Mouse (Mus musculus): ENCODE data around the gene Rab37.
A peak's percentile ranks its signal among the peaks of the same experiment; 100 is the strongest.

Rab37 gene

DNA sequence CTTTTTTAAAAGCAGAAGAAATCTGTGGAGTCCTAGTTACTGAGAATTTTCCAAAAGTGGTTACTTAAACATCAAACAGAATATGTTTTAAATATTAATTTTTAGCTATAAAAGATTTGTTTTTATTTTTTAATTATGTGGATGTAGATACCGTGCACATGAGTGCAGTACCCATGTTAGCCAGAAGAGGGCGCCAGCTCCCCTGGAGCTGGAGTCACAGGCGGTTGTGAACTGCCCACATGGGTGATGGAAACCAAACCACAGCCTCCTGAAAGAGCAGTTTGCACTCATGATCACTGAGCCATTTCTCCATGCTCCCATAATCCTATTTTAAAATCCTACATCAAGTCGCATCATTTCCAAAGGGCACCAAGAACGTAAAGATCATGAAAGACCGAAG, 1.4 kb upstream of the Rab37 start:
- no peak for DNase-seq

GRCm38 (mm10) chr11:115092140-115092539, 909 bp downstream of the Rab37 start:
- DNase-seq: no peak

DNA sequence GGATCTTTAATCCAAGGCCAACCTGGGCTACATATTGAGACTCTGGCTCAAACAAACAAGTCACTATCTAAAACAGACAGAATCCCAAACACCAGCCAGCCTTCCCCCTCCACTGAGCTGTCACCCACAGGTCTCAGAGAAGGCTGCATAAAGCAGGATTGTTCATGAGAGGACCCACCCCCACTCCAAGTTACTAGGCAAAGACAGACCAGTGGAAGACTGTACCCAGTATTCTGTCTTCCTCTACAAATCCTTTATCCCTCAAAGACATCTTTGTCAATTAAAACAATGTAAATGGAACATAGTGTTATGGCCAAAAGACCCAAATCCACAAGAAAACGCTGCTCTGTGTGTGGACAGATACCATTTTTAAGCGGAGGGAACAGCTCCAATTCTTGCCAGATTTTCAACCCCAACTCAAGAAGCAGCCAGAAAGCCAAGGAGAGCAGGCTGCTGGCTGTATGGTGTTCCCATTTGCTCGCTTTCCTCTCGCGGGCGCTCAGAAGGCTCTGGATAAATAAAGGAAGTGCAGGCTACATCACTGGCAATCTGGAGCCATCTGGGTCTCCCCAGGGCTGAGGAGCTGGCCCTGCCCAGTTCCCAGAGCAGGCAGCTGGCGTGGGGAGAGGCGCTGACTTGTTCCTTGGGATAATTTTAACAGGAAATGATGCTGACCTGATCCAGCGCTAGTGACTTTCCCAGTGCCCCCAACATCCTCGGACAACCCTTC, 7.1 kb downstream of the Rab37 start:
- peak; percentile 23 for DNase-seq

GRCm38 (mm10) chr11:115099241-115099840, 8.1 kb downstream of the Rab37 start:
- no peak for DNase-seq

DNA sequence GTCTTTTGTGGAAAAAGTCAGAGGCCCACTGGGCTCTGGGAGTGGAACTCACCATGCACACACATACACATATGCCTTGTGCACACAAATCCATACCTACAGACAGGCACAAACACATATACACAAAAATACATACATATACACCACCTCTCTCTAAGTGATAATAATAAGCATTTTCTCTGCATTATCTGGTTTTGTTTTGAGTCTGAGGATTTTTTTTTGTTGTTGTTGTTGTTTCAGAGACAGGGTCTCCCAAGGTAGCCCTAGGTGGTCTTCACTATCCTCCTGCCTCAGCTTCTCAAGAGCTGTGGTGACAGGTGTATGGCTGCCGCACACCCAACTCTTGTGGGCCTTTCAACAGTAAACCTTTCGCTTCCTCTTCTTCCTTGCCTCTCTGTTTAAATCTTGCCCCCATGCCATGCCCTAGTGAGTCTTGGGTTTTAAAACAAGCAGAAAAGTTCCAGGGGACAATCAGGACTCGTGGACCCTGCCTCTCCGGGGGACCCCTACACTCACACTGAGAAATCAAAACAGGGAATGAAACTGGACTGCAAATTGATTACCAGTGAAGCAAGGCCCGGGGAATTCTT, 8.9 kb downstream of the Rab37 start:
- no peak for DNase-seq

DNA sequence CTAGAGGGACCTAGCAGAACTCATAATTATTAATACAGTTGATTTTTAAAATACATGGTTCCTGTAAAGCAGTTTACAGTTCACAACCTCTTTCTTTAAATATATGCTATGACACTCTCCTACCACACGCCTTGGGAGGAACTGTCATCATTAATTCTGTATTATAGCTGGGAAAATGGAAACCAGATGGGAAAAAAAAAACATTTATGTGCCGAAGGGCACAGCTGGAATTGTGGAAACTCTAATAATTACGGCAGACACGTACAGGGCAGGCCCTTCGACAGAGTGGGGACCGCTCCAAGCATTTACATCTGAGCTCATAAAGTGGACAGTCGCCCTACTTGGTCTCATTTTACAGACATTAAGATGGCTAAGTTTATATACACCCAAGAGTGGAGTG, 9.5 kb downstream of the Rab37 start:
- DNase-seq: no peak

DNA sequence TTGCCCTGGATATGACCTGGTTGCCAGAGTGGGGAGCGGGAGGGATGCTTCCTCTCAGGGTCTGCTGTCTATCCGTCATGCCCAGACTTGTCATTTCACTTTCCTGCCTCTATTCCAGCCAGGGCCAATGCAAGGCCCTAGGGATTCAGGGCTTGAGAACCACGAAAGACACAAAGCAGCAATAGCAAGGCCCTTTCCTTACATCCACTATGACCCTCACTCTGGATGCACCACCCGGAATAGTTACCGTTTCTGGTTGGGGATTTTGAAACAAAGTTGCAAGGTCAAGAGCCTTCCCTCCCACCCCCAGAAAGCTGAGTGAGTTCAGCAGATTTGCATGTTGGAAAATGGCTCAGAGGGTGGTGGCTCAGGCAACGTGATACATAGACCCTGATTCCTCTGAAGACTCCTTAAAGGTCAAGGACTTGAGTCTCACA, 10.4 kb downstream of the Rab37 start:
- no peak for DNase-seq

DNA sequence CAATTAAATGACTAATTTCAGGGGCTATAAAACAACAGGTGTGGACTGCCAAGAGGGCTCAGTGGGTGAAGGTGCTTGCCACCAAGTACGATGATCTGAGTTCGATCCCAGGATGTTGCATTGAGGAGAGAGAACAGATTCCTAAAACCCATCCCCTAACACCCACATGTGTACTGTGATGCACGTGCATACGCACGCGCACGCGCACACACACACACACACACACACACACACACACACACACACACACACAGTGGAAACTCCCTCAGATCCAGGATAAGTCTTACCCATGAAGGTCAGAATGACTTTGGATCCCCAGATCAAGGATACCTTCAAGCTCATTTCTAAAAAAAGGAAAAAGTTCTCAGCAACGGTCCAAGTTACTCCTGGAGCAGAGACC, 10.9 kb downstream of the Rab37 start:
- no peak for DNase-seq

- DNase-seq: no peak
Measured at GRCm38 (mm10) chr11:115103470-115104413, 12.5 kb downstream of the Rab37 start.

GRCm38 (mm10) chr11:115104769-115105563, 13.7 kb downstream of the Rab37 start:
- no peak for DNase-seq

DNA sequence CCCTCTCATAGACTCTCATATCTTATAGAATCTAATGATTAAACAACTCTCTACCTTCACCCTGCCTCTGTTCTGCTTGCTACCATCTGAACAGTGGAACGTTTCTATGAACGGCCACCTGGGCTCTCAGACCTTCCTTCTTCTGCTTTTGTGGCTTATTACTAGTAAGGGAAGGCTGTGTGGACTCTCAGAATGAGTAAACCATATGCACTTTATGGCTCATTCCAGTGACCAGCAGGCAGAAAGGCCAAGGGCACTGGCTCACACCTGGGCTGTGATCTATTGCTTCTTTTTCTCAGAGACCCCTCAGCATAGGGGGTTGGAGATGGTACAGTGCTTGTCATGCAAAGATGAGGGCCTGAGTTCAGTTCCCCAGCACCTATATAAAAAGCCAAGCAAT, 15.4 kb downstream of the Rab37 start:
- no peak for DNase-seq

- no peak for DNase-seq
Measured at GRCm38 (mm10) chr11:115107403-115107916, 16.2 kb downstream of the Rab37 start.

- DNase-seq: no peak
Measured at GRCm38 (mm10) chr11:115108176-115108575, 16.9 kb downstream of the Rab37 start.

GRCm38 (mm10) chr11:115110271-115110670, 19.0 kb downstream of the Rab37 start:
- no peak for DNase-seq

- DNase-seq: no peak
Measured at GRCm38 (mm10) chr11:115112196-115112595, 21.0 kb downstream of the Rab37 start.

GRCm38 (mm10) chr11:115119409-115119808, 28.2 kb downstream of the Rab37 start:
- DNase-seq: no peak

GRCm38 (mm10) chr11:115128483-115128882, 37.3 kb downstream of the Rab37 start:
- no peak for DNase-seq

- no peak for DNase-seq
Measured at GRCm38 (mm10) chr11:115129508-115130126, 38.4 kb downstream of the Rab37 start.

DNA sequence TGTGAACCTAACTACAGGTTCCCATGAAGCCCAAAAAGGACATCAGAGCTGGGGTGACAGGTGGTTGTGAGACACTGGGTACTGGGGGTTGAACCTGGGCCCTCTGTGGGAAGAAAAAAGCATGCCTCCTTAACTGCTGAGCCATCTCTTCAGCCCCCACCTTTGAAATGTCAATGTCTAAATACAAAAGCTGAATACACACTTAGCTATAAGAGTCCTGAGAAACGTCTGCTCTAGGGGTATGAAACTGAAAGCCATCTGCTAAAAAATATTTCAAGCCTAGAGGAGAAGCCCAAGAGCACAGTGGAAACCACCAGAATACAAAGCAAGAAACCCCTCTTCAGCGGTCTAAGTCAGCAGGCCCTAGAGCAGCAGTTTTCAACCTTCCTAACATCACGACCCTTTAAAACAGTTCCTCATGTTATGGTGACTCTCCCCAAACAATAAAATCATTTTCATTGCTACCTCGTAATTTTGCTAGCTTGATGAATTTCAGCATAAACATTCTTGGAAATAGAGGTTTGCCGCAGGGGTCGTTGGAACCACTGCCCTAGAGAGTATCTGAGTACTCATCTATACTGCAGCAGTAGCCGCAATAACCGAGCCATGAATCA, 40.6 kb downstream of the Rab37 start:
- no peak for DNase-seq

GRCm38 (mm10) chr11:115133800-115134199, 42.6 kb downstream of the Rab37 start, which contains the start of gene Cd300lf:
TSS of gene Cd300lf (minus strand) at chr11:115133992.
- no peak for DNase-seq

Measured in right cerebral cortex, postnatal 14 days (tissue).